Mouse (Mus musculus) erythroid progenitor cell, adult 5-6 weeks (primary cell): ENCODE results near the gene Tmem132d. TPM values are rescaled to one million over a fixed set of nuclear protein-coding genes. Genes with fewer than 3 reads are reported as not detected.

Experiments used
- ATAC-seq: replicated peaks from 2 replicates; pipeline ENCODE4 v1.8.0; 2016; ENCODE audit warnings: moderate number of reproducible peaks, mild to moderate bottlenecking, moderate TSS enrichment, inconsistent platforms; ENCODE audit not compliant: poor library complexity, low FRiP score, severe bottlenecking
- total RNA-seq, 2 experiments: library from RNA; stranded (forward) in 1 of 2; stranded (reverse) in 1 of 2; fragments of 150-400 nt in 1 of 2; fragments of 186-747, 209-891 nt in 1 of 2; gene quantifications; 2 replicates each; pipeline versions ENCODE4 v1.2.3 to v1.2.4; 2015 to 2017; ENCODE audit warnings: low replicate concordance in 2 of 2

The Tmem132d gene
- total RNA-seq, 2 experiments from 2014 or later = not detected

- no peak for ATAC-seq
Measured at GRCm38 (mm10) chr5:128414056-128414455, 18.8 kb downstream of the Tmem132d start.

GRCm38 (mm10) chr5:128412306-128412705 lies 20.6 kb downstream of the Tmem132d start:
- no peak for ATAC-seq

GRCm38 (mm10) chr5:128407546-128407945 lies 25.3 kb downstream of the Tmem132d start:
- ATAC-seq = no peak

GRCm38 (mm10) chr5:128405071-128405470 lies 27.8 kb downstream of the Tmem132d start:
- no peak for ATAC-seq

GRCm38 (mm10) chr5:128404223-128404622 lies 28.7 kb downstream of the Tmem132d start:
- ATAC-seq = no peak

- no peak for ATAC-seq
Measured at GRCm38 (mm10) chr5:128392372-128392771, 40.5 kb downstream of the Tmem132d start.

- ATAC-seq = no peak
Measured at GRCm38 (mm10) chr5:128389665-128390064, 43.2 kb downstream of the Tmem132d start.

- no peak for ATAC-seq
Measured at GRCm38 (mm10) chr5:128388358-128389141, 44.3 kb downstream of the Tmem132d start.

GRCm38 (mm10) chr5:128369814-128370213 lies 63.1 kb downstream of the Tmem132d start:
- no peak for ATAC-seq

GRCm38 (mm10) chr5:128369111-128369510 lies 63.8 kb downstream of the Tmem132d start:
- ATAC-seq = no peak

GRCm38 (mm10) chr5:128365261-128365985 lies 67.5 kb downstream of the Tmem132d start:
- no peak for ATAC-seq

- no peak for ATAC-seq
Measured at GRCm38 (mm10) chr5:128360946-128361675, 71.8 kb downstream of the Tmem132d start.

- no peak for ATAC-seq
Measured at GRCm38 (mm10) chr5:128348835-128349234, 84.0 kb downstream of the Tmem132d start.

- ATAC-seq = no peak
Measured at GRCm38 (mm10) chr5:128336841-128337240, 96.0 kb downstream of the Tmem132d start.

- ATAC-seq = no peak
Measured at GRCm38 (mm10) chr5:128332766-128333165, 100.1 kb downstream of the Tmem132d start.

GRCm38 (mm10) chr5:128330351-128330750 lies 102.5 kb downstream of the Tmem132d start:
- ATAC-seq = no peak

GRCm38 (mm10) chr5:128302387-128302786 lies 130.5 kb downstream of the Tmem132d start:
- no peak for ATAC-seq

GRCm38 (mm10) chr5:128291191-128291590 lies 141.7 kb downstream of the Tmem132d start:
- ATAC-seq = no peak

GRCm38 (mm10) chr5:128273255-128273654 lies 159.6 kb downstream of the Tmem132d start:
- no peak for ATAC-seq

GRCm38 (mm10) chr5:128267366-128267765 lies 165.5 kb downstream of the Tmem132d start:
- ATAC-seq = no peak
